ENCODE assay signal across 28 mouse cellular contexts in the genomic region with DNA sequence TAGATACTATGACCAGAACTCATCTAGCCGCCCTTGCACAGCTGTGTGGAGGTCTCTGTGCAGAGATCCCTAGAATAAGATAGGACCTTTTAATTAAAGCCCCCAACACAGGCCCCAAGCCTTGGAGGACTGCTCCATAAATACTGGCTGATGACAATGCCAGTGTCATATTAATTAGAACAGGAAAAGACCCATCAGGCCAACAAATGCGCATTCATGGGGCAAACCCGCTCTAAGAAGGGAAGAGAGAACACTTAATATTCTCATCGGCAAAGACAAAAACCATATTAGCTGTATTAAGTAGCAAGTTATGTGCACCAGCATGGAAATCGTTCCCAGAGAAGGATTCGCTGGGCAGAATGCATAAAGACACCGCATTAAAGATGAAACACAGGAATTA. TPM values are rescaled to one million over a fixed set of nuclear protein-coding genes. Genes with fewer than 3 reads are reported as not detected.
DNase-seq lines count a peak whose midpoint lies in the region; ATAC-seq and TF ChIP-seq lines count a peak whose summit lies in the region.
"Had no signal": no experiment of that assay in that cellular context is flagged by ENCODE, and none has a peak within 500 bp of the region (broad histone marks: within the 10 kb centered on the region; RNA-seq: fewer than 3 reads in every experiment).

No protein-coding gene starts in this region.

- no peak for ATAC-seq in forebrain, embryonic 11.5 days (replicated peaks; ENCODE audit: low FRiP score)
- ATAC-seq in forebrain, embryonic 12.5 days (ENCODE audit: low FRiP score): no peak
- no peak for ATAC-seq in hindbrain, embryonic 12.5 days (ENCODE audit: low FRiP score)
- no peak for ATAC-seq in midbrain, embryonic 11.5 days (ENCODE audit: low FRiP score)
- ATAC-seq in midbrain, postnatal 0 days (ENCODE audit: low FRiP score): no peak
- ATAC-seq: activated CD4-positive, CD25-positive, alpha-beta regulatory T cell, adult 4 months; forebrain, embryonic 15.5 days; hindbrain, embryonic 16.5 days; inflammation-experienced regulatory T-cells, adult 6 months; intestine, embryonic 16.5 days had no signal

- H3K36me3 ChIP-seq in forebrain, embryonic 11.5 days (ENCODE audit: control insufficient read depth, insufficient read depth, low read length): no peaks in the 10 kb centered on the region
- H3K36me3 ChIP-seq in forebrain, embryonic 12.5 days (replicated peaks): no peaks in the 10 kb centered on the region
- H3K36me3 ChIP-seq in hindbrain, embryonic 12.5 days: no peaks in the 10 kb centered on the region
- H3K36me3 ChIP-seq in hindbrain, embryonic 10.5 days: no peaks in the 10 kb centered on the region
- no peaks in the 10 kb centered on the region for H3K36me3 ChIP-seq in midbrain, embryonic 11.5 days (ENCODE audit: control insufficient read depth, insufficient read depth, low read length)
- no peaks in the 10 kb centered on the region for H3K36me3 ChIP-seq in midbrain, postnatal 0 days (ENCODE audit: insufficient read depth, low read length)
- H3K36me3 ChIP-seq: forebrain, embryonic 10.5 days; forebrain, embryonic 15.5 days; heart, embryonic 13.5 days had no signal

- H3K9ac ChIP-seq in forebrain, embryonic 11.5 days (ENCODE audit: low read length): no peak overlapping the region
- H3K9ac ChIP-seq in forebrain, embryonic 12.5 days: no peak overlapping the region
- no peak overlapping the region for H3K9ac ChIP-seq in hindbrain, embryonic 12.5 days
- no peak overlapping the region for H3K9ac ChIP-seq in midbrain, embryonic 11.5 days (ENCODE audit: low read length)
- H3K9ac ChIP-seq in midbrain, postnatal 0 days (replicated peaks; ENCODE audit: low read length, poor library complexity, severe bottlenecking): no peak overlapping the region
- H3K9ac ChIP-seq: forebrain, embryonic 15.5 days; heart, embryonic 13.5 days had no signal

- no peak overlapping the region for H3K4me2 ChIP-seq in forebrain, embryonic 11.5 days (ENCODE audit: low read depth, low read length, severe bottlenecking)
- H3K4me2 ChIP-seq in forebrain, embryonic 12.5 days: no peak overlapping the region
- H3K4me2 ChIP-seq in hindbrain, embryonic 12.5 days (replicated peaks): no peak overlapping the region
- no peak overlapping the region for H3K4me2 ChIP-seq in midbrain, embryonic 11.5 days
- no peak overlapping the region for H3K4me2 ChIP-seq in midbrain, postnatal 0 days (ENCODE audit: low read depth, low read length, poor library complexity, severe bottlenecking)
- H3K4me2 ChIP-seq: forebrain, embryonic 15.5 days; heart, embryonic 13.5 days had no signal

- 78% methylated on average over 7 of the region's 7 CpGs for WGBS in forebrain, embryonic 11.5 days
- 73% methylated on average over 7 of the region's 7 CpGs for WGBS in forebrain, embryonic 12.5 days
- 73% methylated on average over 7 of the region's 7 CpGs for WGBS in hindbrain, embryonic 12.5 days
- WGBS in hindbrain, embryonic 10.5 days: 83% methylated on average over 7 of the region's 7 CpGs
- 86% methylated on average over 7 of the region's 7 CpGs for WGBS in midbrain, embryonic 11.5 days
- 74% methylated on average over 7 of the region's 7 CpGs for WGBS in midbrain, postnatal 0 days

- H3K9me3 ChIP-seq in forebrain, embryonic 11.5 days (ENCODE audit: control insufficient read depth, low read length): no peaks in the 10 kb centered on the region
- H3K9me3 ChIP-seq in forebrain, embryonic 12.5 days: no peaks in the 10 kb centered on the region
- no peaks in the 10 kb centered on the region for H3K9me3 ChIP-seq in hindbrain, embryonic 12.5 days (replicated peaks)
- no peaks in the 10 kb centered on the region for H3K9me3 ChIP-seq in hindbrain, embryonic 10.5 days
- no peaks in the 10 kb centered on the region for H3K9me3 ChIP-seq in midbrain, embryonic 11.5 days (ENCODE audit: control insufficient read depth, low read length)
- no peaks in the 10 kb centered on the region for H3K9me3 ChIP-seq in midbrain, postnatal 0 days (ENCODE audit: low read length)
- H3K9me3 ChIP-seq: forebrain, embryonic 10.5 days; forebrain, embryonic 15.5 days; heart, embryonic 13.5 days had no signal

- peak; percentile 18 for DNase-seq in forebrain, embryonic 11.5 days (ENCODE audit: low spot score)
- no peak for DNase-seq in hindbrain, embryonic 10.5 days (ENCODE audit: low spot score)
- peak; percentile 84 for DNase-seq in midbrain, embryonic 11.5 days (ENCODE audit: low spot score, missing footprints)
- DNase-seq in midbrain, postnatal 0 days (ENCODE audit: low spot score): no peak
- peak; percentile 20 for DNase-seq in brain, embryonic 14.5 days (ENCODE audit: low read depth)
- no peak for DNase-seq in yolk sac, embryonic 10.5 days (ENCODE audit: low spot score)
- DNase-seq: adrenal gland, adult 8-10 months; adrenal gland, postnatal 25 days; cerebellum, adult 18-20 months; cerebellum, adult 9-10 months; cerebellum, postnatal 14 days; gastrocnemius, postnatal 25 days; heart, postnatal 14 days; heart, postnatal 4 days had no signal

- no peak for TF ChIP-seq CTCF in midbrain, postnatal 0 days (IDR thresholded peaks at IDR 0.05)
- no peak for TF ChIP-seq CTCF in brain, embryonic 14.5 days (IDR thresholded peaks at IDR 0.05; ENCODE audit: borderline replicate concordance, extremely low read depth, insufficient read depth, insufficient read length)

- no peak for TF ChIP-seq POLR2A in brain, embryonic 14.5 days (IDR thresholded peaks at IDR 0.05; ENCODE audit: borderline replicate concordance, extremely low read depth, insufficient read depth, insufficient read length, poor library complexity, severe bottlenecking)

- H3K27me3 ChIP-seq in forebrain, embryonic 11.5 days (ENCODE audit: control insufficient read depth, insufficient read depth, low read length): peaks cover 26% of the 10 kb centered on the region
- peaks cover 81% of the 10 kb centered on the region for H3K27me3 ChIP-seq in forebrain, embryonic 12.5 days
- H3K27me3 ChIP-seq in hindbrain, embryonic 12.5 days: peaks cover 58% of the 10 kb centered on the region
- peaks cover 92% of the 10 kb centered on the region for H3K27me3 ChIP-seq in hindbrain, embryonic 10.5 days (ENCODE audit: insufficient read depth, poor library complexity, severe bottlenecking)
- H3K27me3 ChIP-seq in midbrain, embryonic 11.5 days (ENCODE audit: control insufficient read depth, insufficient read depth, low read length): peaks cover 34% of the 10 kb centered on the region
- no peaks in the 10 kb centered on the region for H3K27me3 ChIP-seq in midbrain, postnatal 0 days (ENCODE audit: insufficient read depth, low read length)

- no peak overlapping the region for H3K4me3 ChIP-seq in forebrain, embryonic 11.5 days (ENCODE audit: low read depth, low read length)
- no peak overlapping the region for H3K4me3 ChIP-seq in forebrain, embryonic 12.5 days (replicated peaks)
- no peak overlapping the region for H3K4me3 ChIP-seq in hindbrain, embryonic 12.5 days
- H3K4me3 ChIP-seq in hindbrain, embryonic 10.5 days: no peak overlapping the region
- no peak overlapping the region for H3K4me3 ChIP-seq in midbrain, embryonic 11.5 days (ENCODE audit: low read depth, low read length)
- no peak overlapping the region for H3K4me3 ChIP-seq in midbrain, postnatal 0 days (ENCODE audit: low read depth, low read length)
- H3K4me3 ChIP-seq: forebrain, embryonic 10.5 days; forebrain, embryonic 15.5 days; heart, embryonic 13.5 days had no signal

- no peak overlapping the region for H3K27ac ChIP-seq in forebrain, embryonic 11.5 days (ENCODE audit: low read depth, low read length)
- no peak overlapping the region for H3K27ac ChIP-seq in forebrain, embryonic 12.5 days
- H3K27ac ChIP-seq in hindbrain, embryonic 12.5 days: 0 out of 2 replicates have a peak overlapping the region, but pooled peaks have one; percentile 35
- no peak overlapping the region for H3K27ac ChIP-seq in hindbrain, embryonic 10.5 days
- H3K27ac ChIP-seq in midbrain, embryonic 11.5 days (ENCODE audit: low read depth, low read length): no peak overlapping the region
- no peak overlapping the region for H3K27ac ChIP-seq in midbrain, postnatal 0 days (ENCODE audit: low read depth, low read length)
- H3K27ac ChIP-seq: forebrain, embryonic 10.5 days; forebrain, embryonic 15.5 days; heart, embryonic 13.5 days had no signal

- peaks cover 17% of the 10 kb centered on the region for H3K4me1 ChIP-seq in forebrain, embryonic 11.5 days (replicated peaks; ENCODE audit: control insufficient read depth, insufficient read depth, low read length)
- peaks cover 24% of the 10 kb centered on the region for H3K4me1 ChIP-seq in forebrain, embryonic 12.5 days
- H3K4me1 ChIP-seq in hindbrain, embryonic 12.5 days: peaks cover 21% of the 10 kb centered on the region
- peaks cover 31% of the 10 kb centered on the region for H3K4me1 ChIP-seq in hindbrain, embryonic 10.5 days (replicated peaks)
- H3K4me1 ChIP-seq in midbrain, embryonic 11.5 days (ENCODE audit: control insufficient read depth, insufficient read depth, low read length): peaks cover 15% of the 10 kb centered on the region
- no peaks in the 10 kb centered on the region; the same call in 1 of the 2 replicates for H3K4me1 ChIP-seq in midbrain, postnatal 0 days (ENCODE audit: insufficient read depth, low read length)

RNA-seq across cellular contexts. Expression of gene Bub3, which starts 42.1 kb away (rescaled TPM):
- polyA plus RNA-seq in forebrain, embryonic 11.5 days (2014; fragmentation: Nextera tagmentation; extraction: Ambion mirVana): 256 and 281 TPM in 2 replicates
- polyA plus RNA-seq in forebrain, embryonic 12.5 days (2016; fragmentation: Nextera tagmentation; extraction: Ambion mirVana): 247 and 249 TPM in 2 replicates
- 217 and 220 TPM in 2 replicates for polyA plus RNA-seq in hindbrain, embryonic 12.5 days (2016; fragmentation: Nextera tagmentation; extraction: Ambion mirVana)
- polyA plus RNA-seq in hindbrain, embryonic 10.5 days (2016; fragmentation: Nextera tagmentation; extraction: Ambion mirVana): 306 and 322 TPM in 2 replicates
- 275 and 279 TPM in 2 replicates for polyA plus RNA-seq in midbrain, embryonic 11.5 days (2014; fragmentation: Nextera tagmentation; extraction: Ambion mirVana)
- total RNA-seq in midbrain, postnatal 0 days (2014; rRNA removed): 101 and 106 TPM in 2 replicates
- 120 and 125 TPM in 2 replicates for polyA plus RNA-seq in midbrain, postnatal 0 days (2015; fragmentation: Nextera tagmentation; extraction: Ambion mirVana)
- 147 and 194 TPM in 2 replicates for polyA plus RNA-seq in brain, embryonic 14.5 days (2012; rRNA removed)

RNA-seq across cellular contexts. Expression of gene Hmx2, which starts 53.5 kb away (rescaled TPM):
- polyA plus RNA-seq in forebrain, embryonic 11.5 days (2014; fragmentation: Nextera tagmentation; extraction: Ambion mirVana): 0.61 and 0.68 TPM in 2 replicates
- 0.96 and 1.6 TPM in 2 replicates for polyA plus RNA-seq in forebrain, embryonic 12.5 days (2016; fragmentation: Nextera tagmentation; extraction: Ambion mirVana)
- polyA plus RNA-seq in hindbrain, embryonic 12.5 days (2016; fragmentation: Nextera tagmentation; extraction: Ambion mirVana): 3.5 and 3.9 TPM in 2 replicates
- polyA plus RNA-seq in hindbrain, embryonic 10.5 days (2016; fragmentation: Nextera tagmentation; extraction: Ambion mirVana): 0.91 and 1.2 TPM in 2 replicates
- 0.10 and 0.19 TPM in 2 replicates for polyA plus RNA-seq in midbrain, embryonic 11.5 days (2014; fragmentation: Nextera tagmentation; extraction: Ambion mirVana)
- 0.71 and 1.3 TPM in 2 replicates for total RNA-seq in midbrain, postnatal 0 days (2014; rRNA removed)
- polyA plus RNA-seq in midbrain, postnatal 0 days (2015; fragmentation: Nextera tagmentation; extraction: Ambion mirVana): 0.66 and 1.0 TPM in 2 replicates
- 2.3 and 3.0 TPM in 2 replicates for polyA plus RNA-seq in brain, embryonic 14.5 days (2012; rRNA removed)
- total RNA-seq: adrenal gland, adult 8-10 months; adrenal gland, postnatal 25 days; gastrocnemius, adult 8-10 months; gastrocnemius, postnatal 25 days; heart, postnatal 14 days; heart, postnatal 4 days had no signal
- polyA plus RNA-seq: forebrain, embryonic 10.5 days; gonadal fat pad, adult 2 months; heart, embryonic 13.5 days; heart, embryonic 16.5 days; inflammation-experienced regulatory T-cells, adult 6 months had no signal

RNA-seq across cellular contexts. Expression of gene Hmx3, which starts 59.4 kb away (rescaled TPM):
- 0.29 and 0.31 TPM in 2 replicates for polyA plus RNA-seq in forebrain, embryonic 11.5 days (2014; fragmentation: Nextera tagmentation; extraction: Ambion mirVana)
- polyA plus RNA-seq in forebrain, embryonic 12.5 days (2016; fragmentation: Nextera tagmentation; extraction: Ambion mirVana): 0.64 and 0.79 TPM in 2 replicates
- 2.2 and 4.1 TPM in 2 replicates for polyA plus RNA-seq in hindbrain, embryonic 12.5 days (2016; fragmentation: Nextera tagmentation; extraction: Ambion mirVana)
- 0.61 and 0.93 TPM in 2 replicates for polyA plus RNA-seq in hindbrain, embryonic 10.5 days (2016; fragmentation: Nextera tagmentation; extraction: Ambion mirVana)
- 0.18 TPM in 1 of 2 replicates, not detected in the other for polyA plus RNA-seq in midbrain, embryonic 11.5 days (2014; fragmentation: Nextera tagmentation; extraction: Ambion mirVana)
- total RNA-seq in midbrain, postnatal 0 days (2014; rRNA removed): 0.80 and 0.88 TPM in 2 replicates
- 0.86 and 1.2 TPM in 2 replicates for polyA plus RNA-seq in midbrain, postnatal 0 days (2015; fragmentation: Nextera tagmentation; extraction: Ambion mirVana)
- polyA plus RNA-seq in brain, embryonic 14.5 days (2012; rRNA removed): 3.1 and 3.5 TPM in 2 replicates
- total RNA-seq: adrenal gland, adult 8-10 months; adrenal gland, postnatal 25 days; ES-E14; gastrocnemius, adult 8-10 months; gastrocnemius, postnatal 25 days; heart, postnatal 14 days; heart, postnatal 4 days had no signal
- polyA plus RNA-seq: activated CD4-positive, CD25-positive, alpha-beta regulatory T cell, adult 4 months; embryonic facial prominence, embryonic 11.5 days; forebrain, embryonic 10.5 days; gonadal fat pad, adult 2 months; heart, embryonic 13.5 days; inflammation-experienced regulatory T-cells, adult 6 months had no signal

Comparison
In these comparisons a context has a peak if more than half of its experiments do, and no peak if none do; other contexts are left out.
1. DNase-seq: peak in forebrain, embryonic 11.5 days (single experiment), midbrain, embryonic 11.5 days (single experiment) and brain, embryonic 14.5 days (single experiment); none in hindbrain, embryonic 10.5 days (single experiment), midbrain, postnatal 0 days (single experiment) and yolk sac, embryonic 10.5 days (single experiment).